Mouse (Mus musculus) E14TG2a.4 (cell line): Measurements from ENCODE around the gene Kbtbd12.

Experiments used
- CTCF ChIP-seq: conservative IDR thresholded peaks from 2 replicates; pipeline ENCODE4 v1.5.1; 2014; ENCODE audit warnings: low read length
- POU5F1 ChIP-seq: IDR thresholded peaks from 2 replicates; pipeline ENCODE4 v1.6.1; 2014; ENCODE audit warnings: low read length, borderline replicate concordance

- TF ChIP-seq CTCF (no peak), POU5F1 (no peak)
These were observed 1.2 kb upstream of the Kbtbd12 start for GRCm38 (mm10) chr6:88638917-88639316.
